In genomic region chr4:134166906-134167305, GRCm38 (mm10) we compare ENCODE assay signal across 25 mouse cellular contexts. TPM values are rescaled to one million over a fixed set of nuclear protein-coding genes. Genes with fewer than 3 reads are reported as not detected.
DNase-seq lines count a peak whose midpoint lies in the region; ATAC-seq and TF ChIP-seq lines count a peak whose summit lies in the region.
"Had no signal": no experiment of that assay in that cellular context is flagged by ENCODE, and none has a peak within 500 bp of the region (broad histone marks: within the 10 kb centered on the region; RNA-seq: fewer than 3 reads in every experiment).

No protein-coding gene starts in this region.

- no peak overlapping the region for H3K9ac ChIP-seq in forebrain, embryonic 13.5 days
- H3K9ac ChIP-seq in neural tube, embryonic 15.5 days (replicated peaks): no peak overlapping the region
- H3K9ac ChIP-seq: forebrain, postnatal 0 days; intestine, embryonic 15.5 days; neural tube, embryonic 13.5 days had no signal

- no peak overlapping the region for H3K4me2 ChIP-seq in forebrain, embryonic 13.5 days
- H3K4me2 ChIP-seq in neural tube, embryonic 15.5 days: no peak overlapping the region
- H3K4me2 ChIP-seq: intestine, embryonic 15.5 days; neural tube, embryonic 13.5 days had no signal

- no peak overlapping the region for H3K4me3 ChIP-seq in left cerebral cortex, adult 2 months
- H3K4me3 ChIP-seq in forebrain, embryonic 13.5 days: no peak overlapping the region
- no peak overlapping the region for H3K4me3 ChIP-seq in neural tube, embryonic 15.5 days (replicated peaks)
- H3K4me3 ChIP-seq: intestine, embryonic 15.5 days; neural tube, embryonic 13.5 days had no signal

- no peaks in the 10 kb centered on the region for H3K27me3 ChIP-seq in forebrain, embryonic 13.5 days
- H3K27me3 ChIP-seq in neural tube, embryonic 15.5 days (replicated peaks): no peaks in the 10 kb centered on the region
- H3K27me3 ChIP-seq: intestine, embryonic 15.5 days; neural tube, embryonic 13.5 days had no signal

- 92% methylated on average over 3 of the region's 3 CpGs for WGBS in forebrain, embryonic 13.5 days
- WGBS in neural tube, embryonic 15.5 days: 95% methylated on average over 3 of the region's 3 CpGs

- peak; percentile 63 for DNase-seq in CD4-positive, CD25-positive, alpha-beta regulatory T cell, adult 2 months (ENCODE audit: low read depth, low spot score)
- DNase-seq in left cerebral cortex, adult 2 months (ENCODE audit: extremely low spot score in 1 of 2, low spot score in 2 of 2): no peak
- no peak for DNase-seq in left cerebral cortex, postnatal 25 days (ENCODE audit: low spot score in 2 of 2)
- DNase-seq in CD4-positive helper T cell, adult 2 months (ENCODE audit: low read depth, low spot score): peak; percentile 47
- DNase-seq: cerebellum, postnatal 25 days; forebrain, postnatal 0 days; kidney, postnatal 14 days; layer of hippocampus, adult 9-11 months; lung, postnatal 14 days; right cerebral cortex, postnatal 25 days; thymus, postnatal 4 days had no signal

- peak; percentile 13 for TF ChIP-seq CTCF in left cerebral cortex, adult 2 months (IDR thresholded peaks at IDR 0.05)

- H3K4me1 ChIP-seq in forebrain, embryonic 13.5 days: no peaks in the 10 kb centered on the region
- H3K4me1 ChIP-seq in neural tube, embryonic 15.5 days: no peaks in the 10 kb centered on the region
- H3K4me1 ChIP-seq: intestine, embryonic 15.5 days; neural tube, embryonic 13.5 days had no signal

- ATAC-seq in CD4-positive, CD25-positive, alpha-beta regulatory T cell, adult 4 months: no peak
- 0 out of 2 replicates have a peak, but pooled peaks have one; percentile 40 for ATAC-seq in megakaryocyte progenitor cell, adult 5-6 weeks (replicated peaks; ENCODE audit: poor library complexity)
- no peak for ATAC-seq in forebrain, embryonic 13.5 days
- ATAC-seq in neural tube, embryonic 15.5 days (ENCODE audit: low FRiP score): no peak
- ATAC-seq: forebrain, postnatal 0 days; intestine, embryonic 15.5 days had no signal

- H3K9me3 ChIP-seq in forebrain, embryonic 13.5 days (replicated peaks): no peaks in the 10 kb centered on the region
- no peaks in the 10 kb centered on the region for H3K9me3 ChIP-seq in neural tube, embryonic 15.5 days (replicated peaks)
- H3K9me3 ChIP-seq: intestine, embryonic 15.5 days; neural tube, embryonic 13.5 days had no signal

- intact Hi-C loops in left cerebral cortex, adult 2 months (cut with DNase I): no loop called here
- intact Hi-C loops in left cerebral cortex, postnatal 25 days (cut with DNase I): no loop called here

- H3K27ac ChIP-seq in left cerebral cortex, adult 2 months: no peak overlapping the region
- H3K27ac ChIP-seq in forebrain, embryonic 13.5 days: no peak overlapping the region
- no peak overlapping the region for H3K27ac ChIP-seq in neural tube, embryonic 15.5 days (replicated peaks)
- H3K27ac ChIP-seq: intestine, embryonic 15.5 days; neural tube, embryonic 13.5 days had no signal

- peaks cover 38% of the 10 kb centered on the region for H3K36me3 ChIP-seq in forebrain, embryonic 13.5 days (ENCODE audit: poor library complexity, severe bottlenecking)
- H3K36me3 ChIP-seq in neural tube, embryonic 15.5 days: no peaks in the 10 kb centered on the region
- H3K36me3 ChIP-seq: intestine, embryonic 15.5 days had no signal

RNA-seq across cellular contexts. Expression of gene Cep85, which starts 20.0 kb away (rescaled TPM):
- 100 to 1,000 TPM in 1 of 2 experiments, 10 to 100 TPM in 1; 72.5 to 166 TPM for polyA plus RNA-seq in CD4-positive, CD25-positive, alpha-beta regulatory T cell, adult 4 months (2017; shearing (Covaris generic))
- total RNA-seq in left cerebral cortex, adult 2 months (2021): 10 to 100 TPM; 14.9 to 16.5 TPM
- total RNA-seq in left cerebral cortex, postnatal 25 days (2021): 10 to 100 TPM; 12.2 to 13.6 TPM
- 14.5 and 27.8 TPM in 2 replicates for total RNA-seq in megakaryocyte progenitor cell, adult 5-6 weeks (2015)
- total RNA-seq in megakaryocyte progenitor cell, adult 5-6 weeks (2017): 33.8 and 41.0 TPM in 2 replicates
- polyA plus RNA-seq in forebrain, embryonic 13.5 days (2015; fragmentation: Nextera tagmentation; extraction: Ambion mirVana): 22.6 and 22.8 TPM in 2 replicates
- polyA plus RNA-seq in neural tube, embryonic 15.5 days (2015; fragmentation: Nextera tagmentation; extraction: Ambion mirVana): 18.9 and 34.8 TPM in 2 replicates

RNA-seq across cellular contexts. Expression of gene Gm7534, which starts 35.9 kb away (rescaled TPM):
- polyA plus RNA-seq in CD4-positive, CD25-positive, alpha-beta regulatory T cell, adult 4 months (2017; shearing (Covaris generic)): not detected
- not detected for total RNA-seq in left cerebral cortex, adult 2 months (2021)
- total RNA-seq in left cerebral cortex, postnatal 25 days (2021): not detected
- total RNA-seq in megakaryocyte progenitor cell, adult 5-6 weeks (2015): not detected in 2 replicates
- total RNA-seq in megakaryocyte progenitor cell, adult 5-6 weeks (2017): not detected in 2 replicates
- polyA plus RNA-seq in forebrain, embryonic 13.5 days (2015; fragmentation: Nextera tagmentation; extraction: Ambion mirVana): not detected in 2 replicates
- polyA plus RNA-seq in neural tube, embryonic 15.5 days (2015; fragmentation: Nextera tagmentation; extraction: Ambion mirVana): not detected in 2 replicates
- total RNA-seq: adrenal gland, adult 18-20 months; forebrain, postnatal 0 days; gastrocnemius, adult 18-20 months; left cerebral cortex, postnatal 10 days; midbrain, postnatal 0 days had no signal
- polyA plus RNA-seq: forebrain, postnatal 0 days; heart, embryonic 14.5 days; hindbrain, embryonic 11.5 days; intestine, embryonic 15.5 days; limb, embryonic 14.5 days; midbrain, postnatal 0 days; neural tube, embryonic 13.5 days; testis, adult 2 months had no signal

RNA-seq across cellular contexts. Expression of gene Sh3bgrl3, which starts 38.3 kb away (rescaled TPM):
- 1,000 to 10,000 TPM in 1 of 2 experiments, 100 to 1,000 TPM in 1; 977 to 1,004 TPM for polyA plus RNA-seq in CD4-positive, CD25-positive, alpha-beta regulatory T cell, adult 4 months (2017; shearing (Covaris generic))
- 100 to 1,000 TPM; 185 to 191 TPM for total RNA-seq in left cerebral cortex, adult 2 months (2021)
- 100 to 1,000 TPM; 212 to 218 TPM for total RNA-seq in left cerebral cortex, postnatal 25 days (2021)
- total RNA-seq in megakaryocyte progenitor cell, adult 5-6 weeks (2015): 724 and 761 TPM in 2 replicates
- 230 and 307 TPM in 2 replicates for total RNA-seq in megakaryocyte progenitor cell, adult 5-6 weeks (2017)
- polyA plus RNA-seq in forebrain, embryonic 13.5 days (2015; fragmentation: Nextera tagmentation; extraction: Ambion mirVana): 285 TPM in 2 replicates
- 436 and 479 TPM in 2 replicates for polyA plus RNA-seq in neural tube, embryonic 15.5 days (2015; fragmentation: Nextera tagmentation; extraction: Ambion mirVana)

Comparison
In these comparisons a context has a peak if more than half of its experiments do, and no peak if none do; other contexts are left out.
1. DNase-seq: peak in CD4-positive, CD25-positive, alpha-beta regulatory T cell, adult 2 months (single experiment) and CD4-positive helper T cell, adult 2 months (single experiment); none in left cerebral cortex, adult 2 months (0 of 2) and left cerebral cortex, postnatal 25 days (0 of 2).